In genomic region chr13:58730500-58731105, GRCm38 (mm10) we compare ENCODE assay signal across 11 mouse cellular contexts.
DNase-seq lines count a peak whose midpoint lies in the region; ATAC-seq and TF ChIP-seq lines count a peak whose summit lies in the region.
"Had no signal": no experiment of that assay in that cellular context is flagged by ENCODE, and none has a peak within 500 bp of the region (broad histone marks: within the 10 kb centered on the region; RNA-seq: fewer than 3 reads in every experiment).

No protein-coding gene starts in this region.

- DNase-seq in limb, embryonic 11.5 days (ENCODE audit: low spot score) = peak; percentile 28
- DNase-seq in thymus, postnatal 0 days (ENCODE audit: low spot score) = no peak
- DNase-seq in spleen, postnatal 10 days (ENCODE audit: low spot score in 2 of 2) = no peak
- DNase-seq: cerebellum, adult 18-20 months; heart, adult 18-20 months; lung, postnatal 10 days had no signal

- H3K4me3 ChIP-seq in intestine, embryonic 15.5 days (replicated peaks) = no peak overlapping the region
- no peak overlapping the region for H3K4me3 ChIP-seq in intestine, postnatal 0 days (ENCODE audit: low read depth, low read length)
- H3K4me3 ChIP-seq in embryonic facial prominence, embryonic 12.5 days = no peak overlapping the region
- H3K4me3 ChIP-seq in limb, embryonic 11.5 days (ENCODE audit: low read depth, low read length) = no peak overlapping the region
- no peak overlapping the region for H3K4me3 ChIP-seq in stomach, embryonic 16.5 days (replicated peaks; ENCODE audit: low read length)

- H3K27ac ChIP-seq in intestine, embryonic 15.5 days = 0 out of 2 replicates have a peak overlapping the region, but pooled peaks have one; percentile 32
- H3K27ac ChIP-seq in intestine, postnatal 0 days (ENCODE audit: low read depth, low read length) = no peak overlapping the region
- no peak overlapping the region for H3K27ac ChIP-seq in embryonic facial prominence, embryonic 12.5 days
- H3K27ac ChIP-seq in limb, embryonic 11.5 days (replicated peaks; ENCODE audit: low read depth, low read length) = no peak overlapping the region
- H3K27ac ChIP-seq in stomach, embryonic 16.5 days (ENCODE audit: low read length) = 0 out of 2 replicates have a peak overlapping the region, but pooled peaks have one; percentile 11
- H3K27ac ChIP-seq: kidney, postnatal 0 days had no signal

- no peak for ATAC-seq in intestine, embryonic 15.5 days
- no peak for ATAC-seq in intestine, postnatal 0 days
- ATAC-seq in embryonic facial prominence, embryonic 12.5 days (ENCODE audit: insufficient number of reproducible peaks, insufficient read depth, low FRiP score, low TSS enrichment) = no peak
- ATAC-seq in limb, embryonic 11.5 days (ENCODE audit: insufficient number of reproducible peaks, low FRiP score, low TSS enrichment, low read depth) = no peak
- ATAC-seq in stomach, embryonic 16.5 days (ENCODE audit: insufficient read depth, low FRiP score) = no peak

- no peak for TF ChIP-seq CTCF in intestine, postnatal 0 days (IDR thresholded peaks at IDR 0.05; ENCODE audit: low read depth)

- H3K36me3 ChIP-seq in intestine, embryonic 15.5 days = no peaks in the 10 kb centered on the region
- no peaks in the 10 kb centered on the region for H3K36me3 ChIP-seq in intestine, postnatal 0 days (ENCODE audit: control insufficient read depth, insufficient read depth)
- H3K36me3 ChIP-seq in embryonic facial prominence, embryonic 12.5 days = no peaks in the 10 kb centered on the region
- no peaks in the 10 kb centered on the region for H3K36me3 ChIP-seq in limb, embryonic 11.5 days (ENCODE audit: control insufficient read depth, insufficient read depth, low read length)
- no peaks in the 10 kb centered on the region for H3K36me3 ChIP-seq in stomach, embryonic 16.5 days (ENCODE audit: control insufficient read depth, insufficient read depth, low read length)

- H3K9ac ChIP-seq in intestine, embryonic 15.5 days = no peak overlapping the region
- H3K9ac ChIP-seq in intestine, postnatal 0 days (ENCODE audit: low read depth, low read length) = no peak overlapping the region
- H3K9ac ChIP-seq in embryonic facial prominence, embryonic 12.5 days = no peak overlapping the region
- no peak overlapping the region for H3K9ac ChIP-seq in limb, embryonic 11.5 days (ENCODE audit: low read length)
- H3K9ac ChIP-seq in stomach, embryonic 16.5 days (ENCODE audit: low read length) = no peak overlapping the region

- H3K4me2 ChIP-seq in intestine, embryonic 15.5 days (replicated peaks) = no peak overlapping the region
- H3K4me2 ChIP-seq in intestine, postnatal 0 days (replicated peaks; ENCODE audit: low read depth) = no peak overlapping the region
- peak overlapping the region; percentile 2; the same call in 1 of the 2 replicates for H3K4me2 ChIP-seq in embryonic facial prominence, embryonic 12.5 days (replicated peaks)
- no peak overlapping the region for H3K4me2 ChIP-seq in limb, embryonic 11.5 days (ENCODE audit: low read depth, severe bottlenecking)
- H3K4me2 ChIP-seq in stomach, embryonic 16.5 days (ENCODE audit: low read depth, low read length) = no peak overlapping the region

- H3K27me3 ChIP-seq in intestine, embryonic 15.5 days (replicated peaks) = no peaks in the 10 kb centered on the region
- no peaks in the 10 kb centered on the region for H3K27me3 ChIP-seq in intestine, postnatal 0 days (replicated peaks; ENCODE audit: control insufficient read depth, insufficient read depth, low read length)
- H3K27me3 ChIP-seq in embryonic facial prominence, embryonic 12.5 days = no peaks in the 10 kb centered on the region
- no peaks in the 10 kb centered on the region for H3K27me3 ChIP-seq in limb, embryonic 11.5 days (ENCODE audit: control insufficient read depth, insufficient read depth, low read length)
- H3K27me3 ChIP-seq in stomach, embryonic 16.5 days (ENCODE audit: control insufficient read depth, insufficient read depth, low read length) = no peaks in the 10 kb centered on the region

- peaks cover 3% of the 10 kb centered on the region; the same call in 1 of the 2 replicates for H3K4me1 ChIP-seq in intestine, embryonic 15.5 days (replicated peaks)
- H3K4me1 ChIP-seq in intestine, postnatal 0 days (replicated peaks; ENCODE audit: control insufficient read depth, insufficient read depth, low read length) = no peaks in the 10 kb centered on the region
- peaks cover 6% of the 10 kb centered on the region; the same call in 1 of the 2 replicates for H3K4me1 ChIP-seq in embryonic facial prominence, embryonic 12.5 days
- peaks cover 8% of the 10 kb centered on the region for H3K4me1 ChIP-seq in limb, embryonic 11.5 days (ENCODE audit: control insufficient read depth, insufficient read depth, low read length)
- no peaks in the 10 kb centered on the region for H3K4me1 ChIP-seq in stomach, embryonic 16.5 days (ENCODE audit: control insufficient read depth, insufficient read depth, low read length)

- H3K9me3 ChIP-seq in intestine, embryonic 15.5 days = no peaks in the 10 kb centered on the region
- no peaks in the 10 kb centered on the region for H3K9me3 ChIP-seq in intestine, postnatal 0 days (ENCODE audit: control insufficient read depth)
- no peaks in the 10 kb centered on the region for H3K9me3 ChIP-seq in embryonic facial prominence, embryonic 12.5 days
- no peaks in the 10 kb centered on the region for H3K9me3 ChIP-seq in limb, embryonic 11.5 days (ENCODE audit: control insufficient read depth, low read length)
- no peaks in the 10 kb centered on the region for H3K9me3 ChIP-seq in stomach, embryonic 16.5 days (replicated peaks; ENCODE audit: control insufficient read depth, low read length)

- 22% methylated on average over 6 of the region's 6 CpGs for WGBS in intestine, embryonic 15.5 days
- 18% methylated on average over 6 of the region's 6 CpGs for WGBS in intestine, postnatal 0 days
- WGBS in embryonic facial prominence, embryonic 12.5 days = 14% methylated on average over 6 of the region's 6 CpGs
- WGBS in limb, embryonic 11.5 days = 18% methylated on average over 6 of the region's 6 CpGs
- 30% methylated on average over 6 of the region's 6 CpGs for WGBS in stomach, embryonic 16.5 days

Comparison
In these comparisons a context has a peak if more than half of its experiments do, and no peak if none do; other contexts are left out.
1. H3K27ac ChIP-seq: peak in intestine, embryonic 15.5 days (single experiment) and stomach, embryonic 16.5 days (single experiment); none in intestine, postnatal 0 days (single experiment), embryonic facial prominence, embryonic 12.5 days (single experiment) and limb, embryonic 11.5 days (single experiment).